Mouse (Mus musculus): Measurements from ENCODE around the gene 4933427D14Rik.

DNA sequence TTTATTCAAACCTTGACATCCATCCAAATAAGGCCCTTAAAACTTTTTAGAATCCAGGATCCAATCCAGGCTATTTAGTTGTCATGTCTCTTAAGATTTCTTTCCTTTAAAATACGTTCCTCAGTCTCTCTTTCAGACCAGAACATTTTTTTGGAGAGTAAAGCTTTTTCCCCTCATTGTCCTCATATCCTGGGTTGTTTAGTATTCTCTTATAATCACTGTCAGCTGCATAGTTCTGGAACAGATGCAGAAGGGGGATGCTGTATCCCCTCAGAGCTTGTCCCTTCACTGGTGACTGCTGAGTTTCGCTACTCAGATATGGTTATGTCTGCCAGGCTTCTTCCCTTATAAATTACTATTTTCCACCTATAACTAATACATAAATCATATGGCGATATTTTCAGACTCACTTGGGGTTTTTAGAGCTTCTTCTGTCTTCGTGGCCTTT lies 51.3 kb downstream of the 4933427D14Rik start:
- TF ChIP-seq POLR2A (IDR thresholded peaks at IDR 0.05; ENCODE audit: control insufficient read depth, low read depth, low read length) (no peak), CTCF (IDR thresholded peaks at IDR 0.05; ENCODE audit: control insufficient read depth, insufficient read depth, insufficient replicate concordance, low read depth, low read length) (no peak)

Data from testis, adult 2 months (tissue).